Mouse (Mus musculus) left cerebral cortex, postnatal 14 days (tissue): ENCODE data around the gene Rnpepl1. TPM values are rescaled to one million over a fixed set of nuclear protein-coding genes. Genes with fewer than 3 reads are reported as not detected.
A peak's percentile ranks its signal among the peaks of the same experiment; 100 is the strongest.
"Not testable (repeated sequence)": the region's sequence is repeated elsewhere in the genome, so short reads cannot be mapped to it uniquely, and the experiment has no call there.

Source experiments
- DNase-seq, 2 experiments: peaks; one replicate each; pipeline ENCODE4 v3.0.0; 2021 to 2022; ENCODE audit warnings: low spot score in 2 of 2, mixed read lengths in 1 of 2
- intact Hi-C: fragments of 180-260 bp; cut with DNase I; formaldehyde crosslinking; loops from one replicate; pipeline ENCODE4 v1.15.1; 2025
- total RNA-seq, 2 experiments: library from RNA; stranded (reverse); gene quantifications; 2 replicates each; pipeline ENCODE4 v1.2.3; 2021

The Rnpepl1 gene
- total RNA-seq, 2 experiments from 2014 or later: 39.9 to 42.5 TPM

- peak; percentile 44 to 49 for DNase-seq
- intact Hi-C loops: no loop called here
Observed at GRCm38 (mm10) chr1:92935054-92935962, 24.7 kb downstream of the Rnpepl1 start.

- intact Hi-C loops: no loop called here
- DNase-seq: no peak
Observed at GRCm38 (mm10) chr1:92935977-92936376, 25.4 kb downstream of the Rnpepl1 start.

GRCm38 (mm10) chr1:92936467-92936866, 25.9 kb downstream of the Rnpepl1 start:
- intact Hi-C loops: no loop called here

GRCm38 (mm10) chr1:92937797-92938196, 27.2 kb downstream of the Rnpepl1 start:
- DNase-seq: no peak
- intact Hi-C loops: no loop called here

More at GRCm38 (mm10) chr1:92936467-92936866, 25.9 kb downstream of the Rnpepl1 start:
- DNase-seq: no peak

- no peak for DNase-seq
- intact Hi-C loops: no loop called here
Observed at GRCm38 (mm10) chr1:92939746-92940145, 29.2 kb downstream of the Rnpepl1 start.

GRCm38 (mm10) chr1:92943219-92943989, 32.8 kb downstream of the Rnpepl1 start:
- no peak for DNase-seq
- intact Hi-C loops: no loop called here

GRCm38 (mm10) chr1:92947966-92948365, 37.4 kb downstream of the Rnpepl1 start:
- intact Hi-C loops: no loop called here
- no peak for DNase-seq

- intact Hi-C loops: no loop called here
- no peak for DNase-seq
Observed at GRCm38 (mm10) chr1:92949426-92949825, 38.8 kb downstream of the Rnpepl1 start.

- no peak for DNase-seq
- intact Hi-C loops: no loop called here
Observed at GRCm38 (mm10) chr1:92950607-92951006, 40.0 kb downstream of the Rnpepl1 start, which contains the start of gene Gpr35. TSS of gene Gpr35 (plus strand) at chr1:92950865.

- no peak for DNase-seq
- intact Hi-C loops: no loop called here
Observed at GRCm38 (mm10) chr1:92953641-92954040, 43.1 kb downstream of the Rnpepl1 start.

- peak; percentile 84 to 85 for DNase-seq
Observed at GRCm38 (mm10) chr1:92956571-92957335, 46.2 kb downstream of the Rnpepl1 start.

GRCm38 (mm10) chr1:92958999-92959398, 48.4 kb downstream of the Rnpepl1 start:
- DNase-seq: no peak
- intact Hi-C loops: no loop called here

More at GRCm38 (mm10) chr1:92956571-92957335, 46.2 kb downstream of the Rnpepl1 start:
- intact Hi-C loops: loop anchor here (2.0 kb wide), 1 partner anchor 54 kb away; no protein-coding TSS in a partner anchor

GRCm38 (mm10) chr1:92970791-92971190, 60.2 kb downstream of the Rnpepl1 start:
- intact Hi-C loops, DNase-seq: not testable (repeated sequence)

GRCm38 (mm10) chr1:92971879-92972795, 61.6 kb downstream of the Rnpepl1 start:
- no peak for DNase-seq
- intact Hi-C loops: no loop called here

GRCm38 (mm10) chr1:92972854-92973253, 62.3 kb downstream of the Rnpepl1 start:
- DNase-seq: peak; percentile 29 to 50
- intact Hi-C loops: no loop called here
